Mouse (Mus musculus) CH12.LX (cell line): ENCODE measurements around the gene Olfr231. TPM values are rescaled to one million over a fixed set of nuclear protein-coding genes. Genes with fewer than 3 reads are reported as not detected.

Experiments used
- DNase-seq: peaks from one replicate; pipeline ENCODE4 v3.0.0-alpha.2; 2013; ENCODE audit errors: extremely low read depth
- H3K27ac ChIP-seq: 2 replicates; pipeline ENCODE4 v1.5.1; 2012; ENCODE audit warnings: low read depth, mild to moderate bottlenecking, control low read depth, moderate library complexity; ENCODE audit not compliant: insufficient read depth
- H3K27me3 ChIP-seq: replicated peaks from 2 replicates; pipeline ENCODE3; 2012; ENCODE audit warnings: inconsistent platforms
- H3K36me3 ChIP-seq, 2 experiments: replicated peaks in 1 of 2; 2 replicates each; pipeline versions ENCODE3 to v1.6.1; 2012; ENCODE audit warnings: inconsistent platforms in 1 of 2, low read length in 1 of 2, mild to moderate bottlenecking in 1 of 2, mixed read lengths in 1 of 2, moderate library complexity in 1 of 2; ENCODE audit not compliant: control insufficient read depth in 1 of 2, insufficient read depth in 1 of 2
- H3K4me1 ChIP-seq, 2 experiments: 2 replicates each; pipeline ENCODE4 v1.6.1; 2012; ENCODE audit warnings: inconsistent platforms in 1 of 2, moderate library complexity in 1 of 2; ENCODE audit not compliant: insufficient read depth in 2 of 2, control insufficient read depth in 1 of 2
- H3K4me2 ChIP-seq: 2 replicates; pipeline ENCODE4 v1.6.1; 2012; ENCODE audit warnings: low read depth, mild to moderate bottlenecking, control low read depth; ENCODE audit not compliant: poor library complexity, insufficient read depth, severe bottlenecking
- H3K4me3 ChIP-seq, 3 experiments: fragments of 150-350 bp in 1 of 3; sonication (generic) in 1 of 3; replicated peaks in 1 of 3; 2 replicates each; pipeline versions ENCODE3 to v1.5.1; 2011 to 2012; ENCODE audit warnings: low read depth in 2 of 3, low read length in 2 of 3, mild to moderate bottlenecking in 2 of 3, moderate library complexity in 2 of 3, control low read depth in 1 of 3, improper control_type of control experiment in 1 of 3, inconsistent platforms in 1 of 3, mixed read lengths in 1 of 3; ENCODE audit not compliant: poor library complexity in 1 of 3
- H3K79me2 ChIP-seq: replicated peaks from 2 replicates; pipeline ENCODE4 v1.6.1; 2012; ENCODE audit warnings: mild to moderate bottlenecking, moderate library complexity; ENCODE audit not compliant: control insufficient read depth, poor library complexity, insufficient read depth, severe bottlenecking; ENCODE audit errors: extremely low read depth
- H3K9ac ChIP-seq: 2 replicates; pipeline ENCODE4 v1.6.1; 2012; ENCODE audit warnings: low read depth, mild to moderate bottlenecking, control low read depth, moderate library complexity; ENCODE audit not compliant: insufficient read depth
- H3K9me3 ChIP-seq: replicated peaks from 2 replicates; pipeline ENCODE3; 2012; ENCODE audit warnings: low read length, inconsistent platforms, mixed read lengths
- CHD2 ChIP-seq: IDR thresholded peaks from 2 replicates; pipeline ENCODE4 v1.6.1; 2011; ENCODE audit warnings: low read length, improper control_type of control experiment
- CTCF ChIP-seq, 2 experiments: IDR thresholded peaks in 1 of 2; conservative IDR thresholded peaks in 1 of 2; 2 replicates each; pipeline ENCODE4 v1.5.1; 2011 to 2012; ENCODE audit warnings: low read depth in 2 of 2, low read length in 2 of 2, improper control_type of control experiment in 1 of 2, inconsistent platforms in 1 of 2, mild to moderate bottlenecking in 1 of 2, moderate library complexity in 1 of 2
- E2F4 ChIP-seq: IDR thresholded peaks from 2 replicates; pipeline ENCODE4 v1.6.1; 2011; ENCODE audit warnings: low read depth, low read length, improper control_type of control experiment; ENCODE audit not compliant: insufficient replicate concordance
- ETS1 ChIP-seq: conservative IDR thresholded peaks from 2 replicates; pipeline ENCODE4 v1.6.1; 2012; ENCODE audit warnings: low read depth, mild to moderate bottlenecking, inconsistent platforms, low read length, improper control_type of control experiment, moderate library complexity
- GABPA ChIP-seq: IDR thresholded peaks from 2 replicates; pipeline ENCODE4 v1.6.1; 2012; ENCODE audit warnings: low read depth, low read length, improper control_type of control experiment, inconsistent platforms; ENCODE audit not compliant: insufficient replicate concordance
- IRF4 ChIP-seq: IDR thresholded peaks from 2 replicates; pipeline ENCODE4 v1.6.1; 2014; ENCODE audit warnings: low read depth, mild to moderate bottlenecking, inconsistent platforms, low read length, improper control_type of control experiment
- JUN ChIP-seq: IDR thresholded peaks from 2 replicates; pipeline ENCODE4 v1.6.1; 2011; ENCODE audit warnings: low read depth, mild to moderate bottlenecking, low read length, improper control_type of control experiment, moderate library complexity; ENCODE audit not compliant: insufficient read depth
- JUND ChIP-seq: conservative IDR thresholded peaks from 2 replicates; pipeline ENCODE4 v1.6.1; 2011; ENCODE audit warnings: low read depth, low read length, improper control_type of control experiment
- MAZ ChIP-seq: IDR thresholded peaks from 2 replicates; pipeline ENCODE4 v1.6.1; 2012; ENCODE audit warnings: low read depth, mild to moderate bottlenecking, inconsistent platforms, low read length, improper control_type of control experiment, moderate library complexity
- MEF2A ChIP-seq: IDR thresholded peaks from 2 replicates; pipeline ENCODE4 v1.6.1; 2014; ENCODE audit warnings: low read depth, mild to moderate bottlenecking, inconsistent platforms, low read length, improper control_type of control experiment, borderline replicate concordance
- MYC ChIP-seq: IDR thresholded peaks from 2 replicates; pipeline ENCODE4 v1.6.1; 2011; ENCODE audit warnings: low read depth, mild to moderate bottlenecking, improper control_type of control experiment, low read length
- POLR2A ChIP-seq: IDR thresholded peaks from 2 replicates; pipeline ENCODE4 v1.6.1; 2011; ENCODE audit warnings: low read depth, mild to moderate bottlenecking, improper control_type of control experiment, low read length
- POLR2AphosphoS2 ChIP-seq: IDR thresholded peaks from 2 replicates; pipeline ENCODE4 v1.6.1; 2011; ENCODE audit warnings: low read depth, low read length, improper control_type of control experiment
- RCOR1 ChIP-seq: conservative IDR thresholded peaks from 2 replicates; pipeline ENCODE4 v1.6.1; 2012; ENCODE audit warnings: low read depth, mild to moderate bottlenecking, inconsistent platforms, low read length, improper control_type of control experiment
- TCF12 ChIP-seq: IDR thresholded peaks from 2 replicates; pipeline ENCODE4 v1.6.1; 2014; ENCODE audit warnings: low read depth, mild to moderate bottlenecking, inconsistent platforms, low read length, improper control_type of control experiment
- USF2 ChIP-seq: conservative IDR thresholded peaks from 2 replicates; pipeline ENCODE4 v1.6.1; 2011; ENCODE audit warnings: low read depth, low read length, improper control_type of control experiment
- dilution Hi-C: fragments of 300-500 bp; cut with MboI; formaldehyde crosslinking; loops from 2 replicates; pipeline ENCODE4 v1.14.3; 2020; ENCODE audit warnings: low sequenced_read_pairs; ENCODE audit not compliant: extremely low pct_unique_long_range_greater_than_20kb, extremely low pct_ligation_motif_present
- in situ Hi-C: fragments of 300-500 bp; cut with MboI; formaldehyde crosslinking; loops from 3 replicates; pipeline ENCODE4 v1.14.3; 2019; ENCODE audit warnings: low sequenced_read_pairs, low pct_ligation_motif_present, low pct_unique_long_range_greater_than_20kb, mixed read lengths
- polyA plus RNA-seq: library from polyadenylated mRNA; unstranded; fragments of >175 nt; gene quantifications from 2 replicates; pipeline ENCODE4 v1.2.1, GENCODE M21; 2012; ENCODE audit warnings: low read depth; ENCODE audit not compliant: insufficient read length
- total RNA-seq, 2 experiments: library from RNA; depleted of rRNA; stranded (reverse); fragments of 300-350 nt in 1 of 2; fragments of >200 nt in 1 of 2; gene quantifications; 2 replicates each; pipeline ENCODE4 v1.2.3; 2012 to 2014

Gene Olfr231
- total and polyA plus RNA-seq, 3 experiments, result not detected

DNA sequence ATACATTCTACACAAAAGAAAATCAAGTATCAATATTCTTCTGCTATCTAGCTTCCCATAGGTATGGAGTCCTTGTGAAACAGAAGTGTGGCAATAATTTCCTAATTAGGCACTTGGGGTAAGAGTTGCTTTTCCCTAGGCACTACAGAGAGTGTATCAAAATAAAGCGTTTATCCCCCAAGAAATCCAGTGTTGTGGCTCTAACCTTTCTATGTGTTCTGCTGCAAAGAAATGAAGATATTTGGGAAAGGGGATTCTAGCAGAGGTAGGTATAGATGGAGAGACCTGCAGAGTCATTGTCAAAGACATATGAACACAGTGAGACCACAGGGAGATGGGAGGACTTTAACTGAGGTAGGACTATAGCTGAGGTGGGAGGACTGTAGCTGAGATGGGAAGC lies 24.4 kb downstream of the Olfr231 start, which contains the start of gene Olfr427:
Gene Olfr427 (plus strand): TSS at position 301 of the 400 bp plus-strand sequence.
- H3K4me1 ChIP-seq, result no peaks in the 10 kb centered on the region
- in situ Hi-C loops, result loop anchor here (25.0 kb wide), 2 partner anchors 234 to 634 kb away; no protein-coding TSS in a partner anchor
- no peak for DNase-seq

DNA sequence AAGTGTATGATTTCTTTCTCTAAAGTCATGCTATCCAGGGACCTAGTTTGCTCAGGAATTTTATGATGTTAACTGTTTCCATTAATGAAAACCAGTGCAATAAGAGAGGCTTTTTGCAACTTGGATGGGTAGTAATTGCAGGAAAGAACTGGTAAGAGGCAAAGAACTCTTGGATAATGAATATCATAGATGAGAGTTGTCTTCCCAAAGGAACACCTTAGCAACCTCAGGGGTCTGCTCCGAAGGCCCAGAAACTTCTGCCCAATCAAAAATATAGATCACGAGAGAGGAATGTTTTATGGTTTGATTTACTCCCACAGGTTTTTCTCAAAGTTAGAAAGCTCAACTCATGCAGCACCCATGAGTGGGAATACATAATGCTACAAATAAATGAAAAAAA lies 36.9 kb downstream of the Olfr231 start, which contains the start of gene Olfr429:
Gene Olfr429 (plus strand): TSS at position 301 of the 400 bp plus-strand sequence.
- Histone ChIP-seq H3K4me3 (no peak within 1 kb of the TSS), H3K4me2 (no peak within 1 kb of the TSS), H3K36me3 (no peaks in the 10 kb centered on the region), H3K79me2 (no peaks in the 10 kb centered on the region), H3K27ac (no peak within 1 kb of the TSS), H3K9me3 (no peaks in the 10 kb centered on the region), H3K4me1 (no peaks in the 10 kb centered on the region), H3K9ac (no peak within 1 kb of the TSS), H3K27me3 (no peaks in the 10 kb centered on the region)
- in situ Hi-C loops, result loop anchor here (25.0 kb wide), 2 partner anchors 222 to 622 kb away; no protein-coding TSS in a partner anchor
- DNase-seq, result no peak
- no peak for TF ChIP-seq TCF12
- TF ChIP-seq GABPA, result no peak
- TF ChIP-seq MYC, result no peak
- TF ChIP-seq CHD2, result no peak
- no peak for TF ChIP-seq E2F4
- TF ChIP-seq POLR2AphosphoS2, result no peak
- TF ChIP-seq POLR2A, result no peak
- dilution Hi-C loops, result no loop called here

More for the DNA sequence above, 24.4 kb downstream of the Olfr231 start, which contains the start of gene Olfr427:
- Histone ChIP-seq H3K9ac (no peak within 1 kb of the TSS), H3K27ac (no peak within 1 kb of the TSS), H3K27me3 (no peaks in the 10 kb centered on the region), H3K9me3 (no peaks in the 10 kb centered on the region), H3K4me2 (no peak within 1 kb of the TSS), H3K79me2 (no peaks in the 10 kb centered on the region), H3K36me3 (no peaks in the 10 kb centered on the region), H3K4me3 (no peak within 1 kb of the TSS)
- dilution Hi-C loops, result no loop called here
- TF ChIP-seq RCOR1, result no peak
- no peak for TF ChIP-seq TCF12
- TF ChIP-seq ETS1, result no peak
- TF ChIP-seq CTCF (conservative IDR thresholded peaks at IDR 0.05 in 1 of 2, IDR thresholded peaks at IDR 0.05 in 1 of 2; ENCODE audit: low read depth in 2 of 2, low read length in 2 of 2), result no peak
- TF ChIP-seq MAZ, result no peak
- no peak for TF ChIP-seq E2F4
- no peak for TF ChIP-seq JUN
- no peak for TF ChIP-seq JUND
- TF ChIP-seq IRF4, result no peak
- no peak for TF ChIP-seq GABPA
- no peak for TF ChIP-seq MEF2A
- TF ChIP-seq USF2, result no peak
- no peak for TF ChIP-seq MYC
